Mouse (Mus musculus): ENCODE results near the gene Defb45. TPM values are rescaled to one million over a fixed set of nuclear protein-coding genes. Genes with fewer than 3 reads are reported as not detected.

Defb45 gene
- polyA plus RNA-seq (2017; shearing (Covaris generic)) = not detected

DNA sequence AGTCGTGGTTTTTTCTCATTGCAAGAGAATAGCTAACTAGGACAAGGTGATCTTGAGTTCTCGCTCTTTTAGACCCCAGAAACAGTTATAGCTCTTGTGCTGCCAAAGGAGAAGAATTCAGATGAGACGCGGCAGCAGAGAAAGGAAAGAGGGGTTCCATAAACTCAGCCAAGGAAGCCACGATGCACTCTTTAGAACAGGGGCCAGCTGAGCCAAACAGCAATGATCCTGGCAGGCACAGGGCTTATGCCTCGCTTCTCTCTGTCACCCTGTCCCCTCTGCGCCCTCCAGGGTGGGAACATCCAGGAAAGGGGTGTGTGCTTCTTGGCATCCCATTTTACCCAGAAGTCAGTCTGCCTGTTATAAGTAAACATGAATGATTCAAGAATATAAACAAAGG is at the start of gene Defb45:
TSS of gene Defb45 (minus strand) at position 101 of the 400 bp plus-strand sequence.

GRCm38 (mm10) chr2:152626774-152627591 is 27.8 kb upstream of the Defb45 start, which contains the start of gene Rem1:
Gene Rem1, plus strand, starts transcription at chr2:152626951.

DNA sequence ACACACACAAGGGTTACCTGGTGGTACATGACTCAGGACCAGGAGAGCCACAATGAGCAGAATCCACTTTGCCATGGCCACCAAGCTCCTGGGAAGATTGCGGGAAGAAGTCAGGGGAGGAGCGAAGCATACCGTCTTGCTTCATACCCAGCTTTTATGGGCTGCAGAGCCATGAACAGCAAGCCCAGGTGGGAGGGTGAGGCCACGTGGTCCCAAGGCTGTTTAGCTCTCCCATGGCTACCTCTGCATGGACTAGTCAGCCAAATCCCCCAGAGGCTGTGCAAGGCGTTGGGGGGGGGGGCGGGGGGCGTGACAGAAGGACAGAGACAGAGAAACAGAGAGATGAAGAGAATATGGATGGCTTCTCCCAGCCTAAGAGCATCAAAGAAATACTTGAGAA is 23.8 kb upstream of the Defb45 start, which contains the start of gene Defb25:
TSS of gene Defb25 (minus strand) at position 101 of the 400 bp plus-strand sequence.

GRCm38 (mm10) chr2:152604057-152604456 is 4.9 kb upstream of the Defb45 start, which contains the start of gene Defb36:
Gene Defb36, plus strand, starts transcription at chr2:152604327.

GRCm38 (mm10) chr2:152580107-152580506 is 19.1 kb downstream of the Defb45 start, which contains the start of gene Defb19:
Gene Defb19, minus strand, starts transcription at chr2:152580312.

DNA sequence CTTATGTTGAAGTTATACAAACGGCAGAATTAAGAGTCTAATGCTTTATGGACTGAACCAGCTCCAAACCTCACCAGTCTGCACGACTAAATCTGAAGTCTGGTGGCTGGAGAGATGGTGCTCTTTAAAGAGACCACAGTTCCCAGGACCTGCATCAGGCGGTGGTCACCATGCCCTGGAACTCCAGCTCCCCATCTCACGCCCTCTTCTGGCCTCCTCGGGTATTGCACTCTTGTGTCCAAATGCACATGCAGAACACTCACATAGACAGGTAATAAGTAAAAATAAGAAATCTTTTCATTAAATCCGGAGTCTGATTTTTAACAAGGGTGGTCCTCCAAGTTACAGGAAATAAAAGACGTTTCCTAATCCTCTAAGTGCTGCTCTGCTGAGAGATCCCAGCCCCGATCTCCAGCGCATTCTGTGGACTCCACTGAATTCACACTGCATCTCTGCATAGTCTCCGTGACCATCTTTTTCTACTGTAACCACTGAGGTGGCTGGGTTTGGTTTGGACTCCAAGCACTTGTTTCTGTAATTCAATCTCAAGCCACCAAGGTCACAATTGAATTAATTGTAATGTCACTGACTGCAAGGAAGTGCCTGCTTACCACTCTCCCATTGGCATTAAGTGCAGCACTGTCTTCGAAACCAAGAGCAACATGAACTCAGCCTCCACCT is 26.9 kb downstream of the Defb45 start, which contains the start of gene Defb21:
TSS of gene Defb21 (plus strand) at position 631 of the 681 bp plus-strand sequence.

DNA sequence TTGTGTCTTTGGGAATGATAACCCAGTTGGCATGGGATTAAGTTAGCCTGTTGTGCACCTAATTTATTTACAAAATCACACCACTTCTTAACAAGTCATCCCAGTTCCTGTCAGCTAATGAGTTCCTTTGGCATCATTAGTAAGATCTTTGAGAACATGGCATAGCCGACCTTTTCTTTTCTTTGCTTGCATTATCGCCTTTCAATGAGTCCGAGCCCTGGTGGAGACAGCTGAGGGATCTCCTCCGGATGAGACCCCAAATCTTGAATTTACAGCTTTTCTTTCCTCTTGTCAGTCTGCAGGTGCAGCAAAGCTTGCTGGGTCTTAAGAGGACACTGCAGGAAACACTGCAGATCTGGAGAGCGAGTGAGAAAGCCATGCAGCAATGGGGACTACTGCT is 30.2 kb downstream of the Defb45 start, which contains the start of gene Gm17416:
TSS of gene Gm17416 (plus strand) at position 301 of the 400 bp plus-strand sequence.

Other genes with a start within 250 kb of the Defb45 start
- not detected for gene Nrsn2, start 222.8 kb downstream of the Defb45 start, polyA plus RNA-seq (2017; shearing (Covaris generic))
- gene Sox12, start 201.3 kb downstream of the Defb45 start, polyA plus RNA-seq (2017; shearing (Covaris generic)) = not detected
- gene Zcchc3, start 184.4 kb downstream of the Defb45 start, polyA plus RNA-seq (2017; shearing (Covaris generic)) = 0.43 TPM
- gene 6820408C15Rik, start 183.8 kb downstream of the Defb45 start, polyA plus RNA-seq (2017; shearing (Covaris generic)) = 0.33 TPM
- not detected for gene Defb23, start 134.8 kb downstream of the Defb45 start, polyA plus RNA-seq (2017; shearing (Covaris generic))
- gene Defb20, start 122.3 kb downstream of the Defb45 start, polyA plus RNA-seq (2017; shearing (Covaris generic)) = not detected
- gene Defb22, start 109.3 kb downstream of the Defb45 start, polyA plus RNA-seq (2017; shearing (Covaris generic)) = not detected
- not detected for gene Defb26, start 87.7 kb downstream of the Defb45 start, polyA plus RNA-seq (2017; shearing (Covaris generic))
- not detected for gene Defb28, start 81.1 kb downstream of the Defb45 start, polyA plus RNA-seq (2017; shearing (Covaris generic))
- not detected for gene Defb29, start 59.3 kb downstream of the Defb45 start, polyA plus RNA-seq (2017; shearing (Covaris generic))
- not detected for gene Gm17416, start 30.1 kb downstream of the Defb45 start, polyA plus RNA-seq (2017; shearing (Covaris generic))
- not detected for gene Defb21, start 26.7 kb downstream of the Defb45 start, polyA plus RNA-seq (2017; shearing (Covaris generic))
- gene Defb19, start 19.1 kb downstream of the Defb45 start, polyA plus RNA-seq (2017; shearing (Covaris generic)) = not detected
- not detected for gene Defb36, start 4.9 kb upstream of the Defb45 start, polyA plus RNA-seq (2017; shearing (Covaris generic))
- not detected for gene Defb25, start 23.7 kb upstream of the Defb45 start, polyA plus RNA-seq (2017; shearing (Covaris generic))
- not detected for gene Rem1, start 27.6 kb upstream of the Defb45 start, polyA plus RNA-seq (2017; shearing (Covaris generic))
- gene H13, start 70.1 kb upstream of the Defb45 start, polyA plus RNA-seq (2017; shearing (Covaris generic)) = 39.0 TPM
- gene Mcts2, start 87.6 kb upstream of the Defb45 start, polyA plus RNA-seq (2017; shearing (Covaris generic)) = 2.4 TPM
- not detected for gene Id1, start 136.9 kb upstream of the Defb45 start, polyA plus RNA-seq (2017; shearing (Covaris generic))
- gene Cox4i2, start 154.8 kb upstream of the Defb45 start, polyA plus RNA-seq (2017; shearing (Covaris generic)) = not detected
- 69.7 TPM for gene Bcl2l1, start 232.3 kb upstream of the Defb45 start, polyA plus RNA-seq (2017; shearing (Covaris generic))
- gene Tpx2, start 248.6 kb upstream of the Defb45 start, polyA plus RNA-seq (2017; shearing (Covaris generic)) = 4.1 TPM

All from CD4-positive, CD25-positive, alpha-beta regulatory T cell, adult 9 weeks (primary cell).